Mouse (Mus musculus): ENCODE measurements around the gene Col11a2.

DNA sequence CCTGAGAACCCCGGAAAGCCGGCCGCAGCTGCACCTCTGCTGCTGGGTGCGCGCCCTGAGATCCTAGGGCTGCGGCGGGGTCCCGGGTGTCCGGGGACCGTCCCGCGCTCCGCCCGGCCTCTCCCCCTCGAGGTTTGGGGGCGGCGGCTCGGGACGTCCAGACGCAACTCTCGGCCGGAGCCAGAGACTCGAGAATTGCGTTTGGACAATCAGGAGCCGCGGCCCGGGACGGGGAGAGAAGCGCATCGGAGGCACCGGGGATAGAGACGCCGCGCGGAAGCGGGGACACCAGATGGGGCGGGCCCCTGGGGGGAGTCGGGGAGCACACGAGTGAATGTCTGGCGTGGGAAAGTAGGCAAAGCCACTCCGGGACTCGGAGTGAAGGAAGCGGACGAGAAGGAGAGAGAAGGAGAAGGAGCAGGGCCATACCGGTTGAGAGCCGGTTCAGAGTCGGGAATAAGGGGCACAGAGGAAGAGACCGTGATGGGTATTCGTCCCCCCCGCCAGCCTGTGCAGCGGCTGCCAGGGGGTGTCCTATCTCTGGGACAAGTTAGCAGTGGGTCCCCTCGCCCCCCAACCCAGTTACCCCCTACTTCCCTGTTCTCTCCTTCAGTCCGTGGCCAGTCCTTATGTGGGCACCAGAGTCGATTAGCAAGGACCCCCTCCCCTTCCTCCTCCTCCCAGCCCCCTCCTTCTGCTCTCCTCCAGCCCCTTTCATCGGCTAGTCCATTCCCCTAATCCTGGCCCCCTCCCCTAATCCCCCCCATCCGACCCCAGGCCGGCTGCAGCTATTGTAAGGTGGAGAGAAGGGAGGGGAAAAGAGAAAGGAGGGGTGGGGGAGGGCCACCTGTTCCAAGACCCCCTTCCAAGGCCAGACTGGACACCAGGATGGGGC is 14.1 kb upstream of the Col11a2 start:
- TF ChIP-seq EP300 (IDR thresholded peaks at IDR 0.05; ENCODE audit: low read depth) (no peak), CTCF (IDR thresholded peaks at IDR 0.05; ENCODE audit: low read depth) (no peak)

Data from liver, embryonic 14.5 days (tissue).